Mouse (Mus musculus) gastrocnemius, adult 2 months (tissue): ENCODE results near the gene Fbxw11. TPM values are rescaled to one million over a fixed set of nuclear protein-coding genes. Genes with fewer than 3 reads are reported as not detected.

ENCODE experiments used
- DNase-seq: peaks from one replicate; pipeline ENCODE4 v3.0.0; 2022
- H3K27ac ChIP-seq: fragments of 200-600 bp; 2 replicates; pipeline ENCODE4 v1.8.1; 2022; ENCODE audit warnings: mild to moderate bottlenecking
- H3K4me3 ChIP-seq: fragments of 200-600 bp; 2 replicates; pipeline ENCODE4 v1.8.1; 2022; ENCODE audit warnings: mild to moderate bottlenecking, moderate library complexity
- CTCF ChIP-seq: fragments of 200-600 bp; IDR thresholded peaks from 2 replicates; pipeline ENCODE4 v1.8.1; 2022; ENCODE audit warnings: antibody characterized with exemption, mild to moderate bottlenecking, moderate library complexity
- intact Hi-C: fragments of 180-260 bp; cut with DNase I; formaldehyde crosslinking; loops from one replicate; pipeline ENCODE4 v1.15.1; 2025
- total RNA-seq, 2 experiments: library from RNA; stranded (reverse); gene quantifications; 2 replicates each; pipeline ENCODE4 v1.2.3; 2021

Fbxw11 gene
- total RNA-seq, 2 experiments from 2014 or later, result 56.9 to 68.9 TPM

- Histone ChIP-seq H3K4me3 (no peak overlapping the region), H3K27ac (no peak overlapping the region)
- intact Hi-C loops, result loop anchor here (10.0 kb wide), 1 partner anchor 517 kb away; the partner anchor contains the start of gene Fgf18
- no peak for DNase-seq
- TF ChIP-seq CTCF, result no peak
These were observed 14.6 kb upstream of the Fbxw11 start for GRCm38 (mm10) chr11:32627900-32628299.

GRCm38 (mm10) chr11:32629713-32630211, 12.8 kb upstream of the Fbxw11 start:
- no peak for TF ChIP-seq CTCF
- DNase-seq, result no peak
- Histone ChIP-seq H3K27ac (no peak overlapping the region), H3K4me3 (no peak overlapping the region)
- intact Hi-C loops, result loop anchor here (10.0 kb wide), 1 partner anchor 515 kb away; the partner anchor contains the start of gene Fgf18

GRCm38 (mm10) chr11:32632671-32633070, 9.9 kb upstream of the Fbxw11 start:
- DNase-seq, result no peak
- TF ChIP-seq CTCF, result no peak
- Histone ChIP-seq H3K27ac (no peak overlapping the region), H3K4me3 (no peak overlapping the region)
- intact Hi-C loops, result no loop called here

- TF ChIP-seq CTCF, result peak; percentile 36; the same call in 1 of the 2 replicates
- intact Hi-C loops, result no loop called here
- no peak for DNase-seq
- H3K27ac ChIP-seq, result no peak overlapping the region
- no peak overlapping the region for H3K4me3 ChIP-seq
These were observed 9.0 kb upstream of the Fbxw11 start for GRCm38 (mm10) chr11:32633542-32633941.

GRCm38 (mm10) chr11:32634143-32634542, 8.4 kb upstream of the Fbxw11 start:
- intact Hi-C loops, result no loop called here
- DNase-seq, result no peak
- Histone ChIP-seq H3K27ac (peak overlapping the region; percentile 20; the same call in 1 of the 2 replicates), H3K4me3 (no peak overlapping the region)
- TF ChIP-seq CTCF, result no peak

- TF ChIP-seq CTCF, result no peak
- no peak overlapping the region for H3K4me3 ChIP-seq
- H3K27ac ChIP-seq, result no peak overlapping the region
- intact Hi-C loops, result no loop called here
- no peak for DNase-seq
These were observed 7.7 kb upstream of the Fbxw11 start for GRCm38 (mm10) chr11:32634842-32635241.

GRCm38 (mm10) chr11:32636275-32636674, 6.2 kb upstream of the Fbxw11 start:
- no peak overlapping the region for H3K27ac ChIP-seq
- intact Hi-C loops, result no loop called here
- no peak overlapping the region for H3K4me3 ChIP-seq
- no peak for TF ChIP-seq CTCF
- no peak for DNase-seq

GRCm38 (mm10) chr11:32638521-32639255, 3.8 kb upstream of the Fbxw11 start:
- H3K4me3 ChIP-seq, result no peak overlapping the region
- intact Hi-C loops, result no loop called here
- TF ChIP-seq CTCF, result no peak
- no peak for DNase-seq
- peak overlapping the region; percentile 25 for H3K27ac ChIP-seq

GRCm38 (mm10) chr11:32640617-32641016, 1.9 kb upstream of the Fbxw11 start:
- Histone ChIP-seq H3K27ac (peak overlapping the region; percentile 100), H3K4me3 (peak overlapping the region; percentile 89)
- DNase-seq, result no peak
- no peak for TF ChIP-seq CTCF
- intact Hi-C loops, result loop anchor here (5.0 kb wide), 1 partner anchor 67 kb away; no protein-coding TSS in a partner anchor

- H3K27ac ChIP-seq, result peak overlapping the region; percentile 100
- intact Hi-C loops, result loop anchor here (5.0 kb wide), 1 partner anchor 64 kb away; no protein-coding TSS in a partner anchor
- peak overlapping the region; percentile 89 for H3K4me3 ChIP-seq
- DNase-seq, result peak; percentile 84
- TF ChIP-seq CTCF, result no peak
These were observed 669 bp downstream of the Fbxw11 start for GRCm38 (mm10) chr11:32642899-32643886.

GRCm38 (mm10) chr11:32644010-32644409, 1.5 kb downstream of the Fbxw11 start:
- intact Hi-C loops, result loop anchor here (5.0 kb wide), 1 partner anchor 63 kb away; no protein-coding TSS in a partner anchor
- no peak for DNase-seq
- TF ChIP-seq CTCF, result no peak
- H3K27ac ChIP-seq, result peak overlapping the region; percentile 100
- H3K4me3 ChIP-seq, result peak overlapping the region; percentile 89

- intact Hi-C loops, result no loop called here
- Histone ChIP-seq H3K4me3 (no peak overlapping the region), H3K27ac (no peak overlapping the region)
- TF ChIP-seq CTCF, result no peak
- DNase-seq, result no peak
These were observed 4.7 kb downstream of the Fbxw11 start for GRCm38 (mm10) chr11:32647265-32647664.

GRCm38 (mm10) chr11:32650236-32650749, 7.8 kb downstream of the Fbxw11 start:
- Histone ChIP-seq H3K4me3 (no peak overlapping the region), H3K27ac (no peak overlapping the region)
- TF ChIP-seq CTCF, result no peak
- intact Hi-C loops, result no loop called here
- no peak for DNase-seq
